Mouse (Mus musculus) CD4-positive helper T cell, adult 2 months (primary cell): ENCODE data around the gene Anks3.

Source experiments
- DNase-seq: peaks from one replicate; pipeline ENCODE4 v3.0.0-alpha.2; 2012; ENCODE audit warnings: low read depth, missing footprints, low spot score

Gene Anks3

DNA sequence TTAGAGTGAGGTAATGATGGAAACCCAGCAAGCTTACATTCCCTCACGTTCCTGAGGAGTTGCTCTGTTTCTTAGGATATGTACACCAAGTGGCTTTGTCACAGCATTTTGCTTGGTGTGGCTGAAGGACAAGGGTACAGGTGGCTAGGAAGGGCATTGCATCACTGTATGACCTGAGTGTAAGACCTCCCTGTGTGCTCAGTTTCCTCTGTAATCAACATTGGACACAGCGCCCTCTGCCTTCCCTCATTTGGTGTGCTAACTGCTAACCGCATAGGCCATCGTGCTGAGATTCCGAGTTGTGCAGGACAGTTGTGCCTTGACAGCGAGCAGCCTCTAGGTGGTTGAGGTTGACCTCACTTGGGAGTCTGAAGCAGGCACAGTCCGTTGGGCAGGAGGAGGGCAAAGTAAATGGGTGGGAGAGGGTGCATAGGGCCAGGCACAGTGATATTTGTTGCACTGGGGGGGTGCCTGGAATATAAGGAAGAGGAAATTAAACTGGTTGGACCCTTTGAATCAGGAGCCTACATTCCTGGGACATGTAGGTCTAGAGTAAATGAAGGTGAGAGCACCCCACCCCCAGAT is 66.8 kb downstream of the Anks3 start:
- no peak for DNase-seq

DNA sequence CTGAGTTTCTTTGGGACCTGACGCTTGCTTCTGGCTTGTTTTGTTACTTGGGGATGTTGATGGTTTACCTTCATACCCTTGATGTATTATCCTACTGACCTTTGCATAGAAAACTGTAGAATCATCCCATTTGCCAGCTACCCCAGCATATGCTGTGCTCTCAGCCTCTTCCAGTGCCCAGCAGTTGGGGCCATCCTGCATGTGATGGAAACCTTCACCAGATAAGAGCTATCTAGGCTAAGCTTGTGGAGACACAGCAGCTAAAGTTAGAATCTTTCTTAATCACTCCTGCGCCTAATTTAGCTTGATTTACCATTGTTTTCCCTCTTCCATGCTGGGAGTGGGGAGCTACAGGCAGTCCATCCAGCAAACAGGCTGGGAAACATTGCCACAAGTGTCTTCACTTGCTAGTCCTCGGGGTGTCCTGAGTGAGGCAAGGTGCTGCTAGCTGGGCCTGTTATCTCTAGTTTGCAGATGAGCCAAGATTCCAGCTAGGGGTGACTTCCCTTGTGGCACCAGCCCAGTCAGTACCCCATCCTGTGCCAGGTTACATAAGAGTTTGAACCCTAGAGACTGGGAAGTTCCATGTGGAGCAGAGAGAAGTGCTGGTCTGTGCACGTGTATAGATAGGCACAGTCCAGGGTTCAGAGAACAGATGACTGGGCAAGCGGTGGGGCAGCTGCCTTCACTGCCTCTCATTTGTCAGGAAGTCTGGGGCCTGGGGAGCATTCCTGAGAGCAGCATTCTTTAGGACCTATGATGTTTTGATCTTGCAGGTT is 67.6 kb downstream of the Anks3 start:
- DNase-seq: no peak

DNA sequence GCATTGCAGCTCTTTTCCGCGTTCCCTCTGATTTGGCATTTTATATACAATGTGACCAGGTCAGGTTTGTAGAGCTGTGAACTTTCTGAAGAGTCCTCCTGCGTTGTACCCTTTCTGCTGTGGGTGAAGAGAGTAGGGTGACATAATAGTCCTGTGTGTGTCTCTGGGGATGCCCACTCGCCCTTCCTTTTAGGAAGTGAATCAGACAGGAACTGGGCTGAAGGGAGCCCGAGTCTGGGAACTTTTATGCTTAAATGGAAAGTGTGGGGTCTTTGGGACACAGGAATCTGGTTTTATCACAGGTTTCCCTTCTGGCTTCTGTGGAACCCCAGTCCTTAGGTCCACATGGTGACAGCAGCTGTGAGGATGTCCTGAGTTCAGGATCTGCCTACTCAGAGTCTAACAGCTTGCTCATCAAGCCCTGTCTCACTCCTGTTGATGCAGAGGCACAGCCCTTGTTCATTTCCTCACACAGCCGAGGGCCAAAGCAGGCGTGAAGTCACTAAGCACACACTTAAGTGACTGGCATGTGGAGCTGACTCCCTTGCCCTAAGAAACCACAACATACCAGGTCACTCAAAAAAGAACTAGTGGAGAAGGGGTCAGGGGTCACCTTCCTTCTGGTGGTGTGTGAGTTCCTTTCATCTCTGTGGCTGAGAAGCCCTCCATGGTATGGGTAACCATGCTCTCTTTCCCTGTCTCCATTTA is 69.7 kb downstream of the Anks3 start:
- no peak for DNase-seq

DNA sequence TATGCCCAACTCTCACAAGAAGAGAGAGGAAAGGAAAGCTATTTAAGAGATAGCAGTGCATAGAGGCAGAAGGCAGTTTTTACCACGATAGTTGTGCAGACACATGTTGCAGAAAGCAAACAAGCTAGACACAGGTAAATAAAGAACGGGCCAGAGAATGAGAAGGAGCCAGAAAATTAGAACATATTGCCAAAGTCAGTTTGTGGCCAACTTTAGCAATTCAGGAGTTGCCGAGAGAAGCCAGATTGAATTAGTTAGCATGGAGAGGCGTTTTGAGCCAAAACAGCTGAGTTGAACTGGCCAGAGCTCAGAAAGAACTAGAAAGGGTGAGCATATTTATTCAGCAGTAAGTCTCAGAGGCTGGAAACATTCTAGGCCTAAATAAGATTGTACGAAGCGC is 71.8 kb downstream of the Anks3 start:
- no peak for DNase-seq
